7 mouse cellular contexts compared by ENCODE assay signal in the genomic region with DNA sequence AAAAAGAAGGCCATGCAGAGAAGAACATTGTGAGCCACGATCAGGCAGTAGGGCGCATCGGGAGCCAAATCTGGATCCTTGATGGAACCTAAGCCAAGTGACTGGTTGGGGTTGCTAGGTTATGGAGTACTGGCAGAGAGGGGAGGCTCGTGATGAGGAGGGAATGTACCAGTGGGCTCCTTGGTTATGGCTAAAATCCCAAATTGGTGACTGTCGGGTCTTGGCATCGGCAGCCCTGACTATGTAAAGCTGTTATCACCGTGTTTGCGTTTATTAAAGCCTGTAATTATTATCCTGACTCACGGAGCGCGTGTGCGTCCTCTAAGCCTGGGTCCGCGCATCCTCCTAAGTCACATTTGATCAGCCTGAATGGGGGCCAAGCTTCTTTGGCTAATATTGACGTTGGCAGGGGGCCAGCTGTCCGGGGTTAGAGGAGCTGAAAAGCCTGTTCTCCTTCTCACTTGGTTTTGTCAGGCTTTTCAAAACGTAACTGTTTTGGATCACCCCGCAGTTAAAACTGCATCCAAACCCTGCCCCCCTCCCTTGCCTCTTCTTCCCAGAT.
DNase-seq lines count a peak whose midpoint lies in the region; ATAC-seq and TF ChIP-seq lines count a peak whose summit lies in the region.

No protein-coding gene starts in this region.

- TF ChIP-seq CTCF in heart, postnatal 0 days (IDR thresholded peaks at IDR 0.05; ENCODE audit: low read depth): no peak

- peak; percentile 61 to 72 for DNase-seq in cerebellum, adult 18-20 months
- DNase-seq in heart, postnatal 0 days (ENCODE audit: low spot score): no peak
- DNase-seq in kidney, postnatal 14 days: peak; percentile 81
- DNase-seq in retina, embryonic 14.5 days (ENCODE audit: low spot score): peak; percentile 63
- DNase-seq in thymus, adult 18-20 months: no peak

- peaks cover 17% of the 10 kb centered on the region for H3K4me1 ChIP-seq in forebrain, embryonic 13.5 days
- peaks cover 17% of the 10 kb centered on the region for H3K4me1 ChIP-seq in heart, postnatal 0 days (ENCODE audit: control insufficient read depth, insufficient read depth)
- peaks cover 42% of the 10 kb centered on the region for H3K4me1 ChIP-seq in lung, embryonic 15.5 days

- no peaks in the 10 kb centered on the region for H3K9me3 ChIP-seq in forebrain, embryonic 13.5 days (replicated peaks)
- H3K9me3 ChIP-seq in heart, postnatal 0 days (replicated peaks; ENCODE audit: control insufficient read depth, low read length): no peaks in the 10 kb centered on the region
- no peaks in the 10 kb centered on the region for H3K9me3 ChIP-seq in lung, embryonic 15.5 days

- no peak overlapping the region for H3K4me3 ChIP-seq in forebrain, embryonic 13.5 days
- H3K4me3 ChIP-seq in heart, postnatal 0 days (ENCODE audit: low read depth, low read length): no peak overlapping the region
- 0 out of 2 replicates have a peak overlapping the region, but pooled peaks have one; percentile 0 for H3K4me3 ChIP-seq in lung, embryonic 15.5 days

- TF ChIP-seq EP300 in heart, postnatal 0 days (IDR thresholded peaks at IDR 0.05; ENCODE audit: low read depth): no peak

- peak overlapping the region; percentile 49 for H3K4me2 ChIP-seq in forebrain, embryonic 13.5 days
- H3K4me2 ChIP-seq in heart, postnatal 0 days (ENCODE audit: low read depth, low read length): no peak overlapping the region; the same call in 1 of the 2 replicates
- H3K4me2 ChIP-seq in lung, embryonic 15.5 days: peak overlapping the region; percentile 47

- no peak overlapping the region; the same call in 1 of the 2 replicates for H3K27ac ChIP-seq in forebrain, embryonic 13.5 days
- H3K27ac ChIP-seq in heart, postnatal 0 days (ENCODE audit: low read depth): no peak overlapping the region
- H3K27ac ChIP-seq in lung, embryonic 15.5 days: peak overlapping the region; percentile 70

- 13% methylated on average over 18 of the region's 18 CpGs for WGBS in forebrain, embryonic 13.5 days
- WGBS in heart, postnatal 0 days: 40% methylated on average over 18 of the region's 18 CpGs
- WGBS in lung, embryonic 15.5 days: 9% methylated on average over 18 of the region's 18 CpGs

- H3K27me3 ChIP-seq in forebrain, embryonic 13.5 days: no peaks in the 10 kb centered on the region
- no peaks in the 10 kb centered on the region for H3K27me3 ChIP-seq in heart, postnatal 0 days (ENCODE audit: control insufficient read depth, insufficient read depth, low read length)
- no peaks in the 10 kb centered on the region for H3K27me3 ChIP-seq in lung, embryonic 15.5 days

- ATAC-seq in forebrain, embryonic 13.5 days: peak; percentile 78
- peak; percentile 44; the same call in 1 of the 2 replicates for ATAC-seq in heart, postnatal 0 days (ENCODE audit: insufficient read depth, low read depth)
- peak; percentile 78 for ATAC-seq in lung, embryonic 15.5 days (ENCODE audit: borderline replicate concordance, extremely low read depth, low FRiP score, low TSS enrichment)

- H3K9ac ChIP-seq in forebrain, embryonic 13.5 days: 0 out of 2 replicates have a peak overlapping the region, but pooled peaks have one; percentile 5
- H3K9ac ChIP-seq in heart, postnatal 0 days (replicated peaks; ENCODE audit: low read depth, low read length): no peak overlapping the region
- H3K9ac ChIP-seq in lung, embryonic 15.5 days: no peak overlapping the region

- H3K36me3 ChIP-seq in forebrain, embryonic 13.5 days (ENCODE audit: poor library complexity, severe bottlenecking): no peaks in the 10 kb centered on the region
- no peaks in the 10 kb centered on the region for H3K36me3 ChIP-seq in heart, postnatal 0 days (replicated peaks; ENCODE audit: control insufficient read depth, insufficient read depth, low read length)
- H3K36me3 ChIP-seq in lung, embryonic 15.5 days: no peaks in the 10 kb centered on the region

Comparison
In these comparisons a context has a peak if more than half of its experiments do, and no peak if none do; other contexts are left out.
1. DNase-seq: peak in cerebellum, adult 18-20 months (2 of 2), kidney, postnatal 14 days (single experiment) and retina, embryonic 14.5 days (single experiment); none in heart, postnatal 0 days (single experiment) and thymus, adult 18-20 months (0 of 2).
2. Peak in every context shown above with its lines, with median percentiles within 50 percentile points of each other: ATAC-seq.